Mouse (Mus musculus) cerebellum, adult 2 months (tissue): ENCODE measurements around the gene Cul7.

Experiments
- CTCF ChIP-seq: fragments of 200-500 bp; IDR thresholded peaks from 2 replicates; pipeline ENCODE4 v1.5.1; 2011; ENCODE audit warnings: low read depth, mild to moderate bottlenecking, control low read depth, low read length, moderate library complexity, borderline replicate concordance; ENCODE audit not compliant: insufficient read depth
- POLR2A ChIP-seq: fragments of 200-500 bp; IDR thresholded peaks from 2 replicates; pipeline ENCODE4 v1.6.1; 2011; ENCODE audit warnings: low read length, control low read depth, borderline replicate concordance; ENCODE audit not compliant: insufficient read depth

GRCm38 (mm10) chr17:46600569-46600968 lies 49.6 kb upstream of the Cul7 start:
- TF ChIP-seq CTCF (no peak), POLR2A (no peak)
